ENCODE assay signal across 12 mouse cellular contexts in the genomic region with DNA sequence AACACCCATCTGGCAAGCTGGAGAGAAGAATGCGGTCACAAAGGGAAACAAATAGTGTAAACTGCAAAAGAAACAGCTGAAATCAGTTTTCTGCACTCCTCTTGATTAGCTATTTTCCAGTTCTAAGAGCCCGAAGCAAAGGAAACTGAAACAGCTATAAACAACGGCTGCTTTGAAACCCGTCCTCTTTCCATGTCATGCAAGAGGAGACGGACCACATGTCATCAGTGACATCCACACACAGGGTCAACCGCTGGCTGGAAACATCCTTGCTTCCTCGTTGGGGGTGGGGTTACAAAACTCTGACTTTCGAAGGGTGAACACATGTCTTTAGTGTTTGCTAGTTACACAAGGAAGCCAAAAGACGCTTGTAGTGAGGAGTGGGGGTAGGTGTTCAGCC. TPM values are rescaled to one million over a fixed set of nuclear protein-coding genes. Genes with fewer than 3 reads are reported as not detected.
A peak's percentile ranks its signal among the peaks of the same experiment; 100 is the strongest.
DNase-seq lines count a peak whose midpoint lies in the region; ATAC-seq and TF ChIP-seq lines count a peak whose summit lies in the region.
"Had no signal": no experiment of that assay in that cellular context is flagged by ENCODE, and none has a peak within 500 bp of the region (broad histone marks: within the 10 kb centered on the region; RNA-seq: fewer than 3 reads in every experiment).

No protein-coding gene starts in this region.

- no peak for DNase-seq in hindbrain, embryonic 11.5 days (ENCODE audit: low spot score)
- peak; percentile 27 to 52 for DNase-seq in heart, adult 9 months (ENCODE audit: low spot score in 2 of 2)
- peak; percentile 94 for DNase-seq in kidney, postnatal 0 days (ENCODE audit: low spot score)
- DNase-seq in lung, postnatal 36 days = peak; percentile 71
- no peak for DNase-seq in right cerebral cortex, adult 18-20 months
- no peak for DNase-seq in left cerebral cortex, postnatal 25 days (ENCODE audit: low spot score in 2 of 2)
- DNase-seq in MN1 (ENCODE audit: low spot score) = no peak
- DNase-seq: cerebellum, postnatal 36 days had no signal

- H3K9ac ChIP-seq in hindbrain, embryonic 15.5 days = no peak overlapping the region
- no peak overlapping the region for H3K9ac ChIP-seq in hindbrain, embryonic 11.5 days (ENCODE audit: low read depth, low read length)
- H3K9ac ChIP-seq in kidney, postnatal 0 days (ENCODE audit: low read depth, low read length) = 0 out of 2 replicates have a peak overlapping the region, but pooled peaks have one; percentile 18

- peaks cover 10% of the 10 kb centered on the region; the same call in 1 of the 2 replicates for H3K4me1 ChIP-seq in hindbrain, embryonic 15.5 days (replicated peaks)
- H3K4me1 ChIP-seq in hindbrain, embryonic 11.5 days (replicated peaks; ENCODE audit: control insufficient read depth, insufficient read depth, low read length) = no peaks in the 10 kb centered on the region
- H3K4me1 ChIP-seq in kidney, postnatal 0 days (replicated peaks; ENCODE audit: insufficient read depth, low read length) = peaks cover 25% of the 10 kb centered on the region

- intact Hi-C loops in left cerebral cortex, postnatal 25 days (cut with DNase I) = no loop called here

- H3K4me3 ChIP-seq in hindbrain, embryonic 15.5 days = no peak overlapping the region
- no peak overlapping the region for H3K4me3 ChIP-seq in hindbrain, embryonic 11.5 days (ENCODE audit: low read depth, low read length)
- H3K4me3 ChIP-seq in kidney, postnatal 0 days (replicated peaks; ENCODE audit: low read depth, low read length) = no peak overlapping the region

- TF ChIP-seq CTCF in kidney, postnatal 0 days (IDR thresholded peaks at IDR 0.05; ENCODE audit: low read depth) = no peak

- H3K4me2 ChIP-seq in hindbrain, embryonic 15.5 days = no peak overlapping the region
- H3K4me2 ChIP-seq in hindbrain, embryonic 11.5 days (replicated peaks; ENCODE audit: low read depth, low read length) = no peak overlapping the region
- H3K4me2 ChIP-seq in kidney, postnatal 0 days (ENCODE audit: low read length) = peak overlapping the region; percentile 21; the same call in 1 of the 2 replicates

- H3K9me3 ChIP-seq in hindbrain, embryonic 15.5 days = no peaks in the 10 kb centered on the region
- no peaks in the 10 kb centered on the region for H3K9me3 ChIP-seq in hindbrain, embryonic 11.5 days (ENCODE audit: control insufficient read depth, low read length)
- no peaks in the 10 kb centered on the region for H3K9me3 ChIP-seq in kidney, postnatal 0 days (replicated peaks; ENCODE audit: low read length)

- no peaks in the 10 kb centered on the region for H3K27me3 ChIP-seq in hindbrain, embryonic 15.5 days
- no peaks in the 10 kb centered on the region for H3K27me3 ChIP-seq in hindbrain, embryonic 11.5 days (ENCODE audit: control insufficient read depth, insufficient read depth, low read length)
- no peaks in the 10 kb centered on the region for H3K27me3 ChIP-seq in kidney, postnatal 0 days (ENCODE audit: insufficient read depth, low read length)

- H3K36me3 ChIP-seq in hindbrain, embryonic 15.5 days = no peaks in the 10 kb centered on the region
- no peaks in the 10 kb centered on the region for H3K36me3 ChIP-seq in hindbrain, embryonic 11.5 days (ENCODE audit: control insufficient read depth, insufficient read depth, low read length)
- H3K36me3 ChIP-seq in kidney, postnatal 0 days (ENCODE audit: insufficient read depth, low read length) = no peaks in the 10 kb centered on the region
- H3K36me3 ChIP-seq: G1E had no signal

- H3K27ac ChIP-seq in hindbrain, embryonic 15.5 days (replicated peaks) = peak overlapping the region; percentile 27; the same call in 1 of the 2 replicates
- no peak overlapping the region for H3K27ac ChIP-seq in hindbrain, embryonic 11.5 days (ENCODE audit: low read depth, low read length)
- H3K27ac ChIP-seq in kidney, postnatal 0 days = peak overlapping the region; percentile 92

- ATAC-seq in hindbrain, embryonic 15.5 days (ENCODE audit: low FRiP score, low read depth) = no peak
- ATAC-seq in hindbrain, embryonic 11.5 days (ENCODE audit: low FRiP score) = no peak
- peak; percentile 55; the same call in 1 of the 2 replicates for ATAC-seq in kidney, postnatal 0 days (replicated peaks; ENCODE audit: low FRiP score, low read depth)

- 69% methylated on average over 9 of the region's 9 CpGs for WGBS in hindbrain, embryonic 15.5 days
- WGBS in hindbrain, embryonic 11.5 days = 63% methylated on average over 9 of the region's 9 CpGs
- 17% methylated on average over 9 of the region's 9 CpGs for WGBS in kidney, postnatal 0 days

RNA-seq across cellular contexts. Expression of a gene that starts 27.6 kb away (rescaled TPM):
- polyA plus RNA-seq in hindbrain, embryonic 15.5 days (2015; fragmentation: Nextera tagmentation; extraction: Ambion mirVana) = 0.10 TPM in 1 of 2 replicates, not detected in the other
- 0.11 and 0.13 TPM in 2 replicates for polyA plus RNA-seq in hindbrain, embryonic 11.5 days (2014; fragmentation: Nextera tagmentation; extraction: Ambion mirVana)
- 0.50 and 0.59 TPM in 2 replicates for polyA plus RNA-seq in kidney, postnatal 0 days (2015; fragmentation: Nextera tagmentation; extraction: Ambion mirVana)
- not detected for total RNA-seq in left cerebral cortex, postnatal 25 days (2021)
- total RNA-seq: adrenal gland, postnatal 36 days; G1E; left cerebral cortex, postnatal 14 days had no signal
- polyA plus RNA-seq: G1E had no signal

Comparison
In these comparisons a context has a peak if more than half of its experiments do, and no peak if none do; other contexts are left out.
1. DNase-seq: peak in heart, adult 9 months (2 of 2), kidney, postnatal 0 days (single experiment) and lung, postnatal 36 days (single experiment); none in hindbrain, embryonic 11.5 days (single experiment), right cerebral cortex, adult 18-20 months (single experiment), left cerebral cortex, postnatal 25 days (0 of 2) and MN1 (single experiment).